Mouse (Mus musculus) stomach, embryonic 15.5 days (tissue): ENCODE measurements at regions not wholly inside any gene's neighbourhood (a gene's known extent, or its start where the extent isn't known, plus 50 kb on each side); places are given as distances from the start of the nearest gene placed in this dataset.

ENCODE experiments used
- ATAC-seq: fragments of 200-750 bp; cut with Nextera tagmentation; 2 replicates; pipeline ENCODE4 v1.8.0; 2017; ENCODE audit warnings: low read depth, moderate number of reproducible peaks, moderate TSS enrichment; ENCODE audit not compliant: insufficient read depth, low FRiP score
- H3K27ac ChIP-seq: fragments of 300-500 bp; sonication (generic); 2 replicates; pipeline ENCODE4 v1.5.1; 2015; ENCODE audit warnings: mild to moderate bottlenecking, inconsistent platforms
- H3K27me3 ChIP-seq: fragments of 300-500 bp; sonication (generic); replicated peaks from 2 replicates; pipeline ENCODE4 v1.6.1; 2015; ENCODE audit warnings: inconsistent platforms
- H3K36me3 ChIP-seq: fragments of 300-500 bp; sonication (generic); 2 replicates; pipeline ENCODE4 v1.6.1; 2015; ENCODE audit warnings: inconsistent platforms
- H3K4me1 ChIP-seq: fragments of 300-500 bp; sonication (generic); 2 replicates; pipeline ENCODE4 v1.6.1; 2015; ENCODE audit warnings: inconsistent platforms
- H3K4me2 ChIP-seq: fragments of 300-500 bp; sonication (generic); 2 replicates; pipeline ENCODE4 v1.6.1; 2015; ENCODE audit warnings: mild to moderate bottlenecking, inconsistent platforms
- H3K4me3 ChIP-seq: fragments of 300-500 bp; sonication (generic); replicated peaks from 2 replicates; pipeline ENCODE4 v1.5.1; 2015; ENCODE audit warnings: inconsistent platforms
- H3K9ac ChIP-seq: fragments of 300-500 bp; sonication (generic); 2 replicates; pipeline ENCODE4 v1.6.1; 2015; ENCODE audit warnings: inconsistent platforms
- H3K9me3 ChIP-seq: fragments of 300-500 bp; sonication (generic); 2 replicates; pipeline ENCODE4 v1.6.1; 2016; ENCODE audit warnings: inconsistent platforms
- WGBS: fragments of 180-500 bp; shearing (Covaris S2); methylation state at CpG from one replicate; pipeline ENCODE4 v1.1.7; 2015; 5-methylcytosine and 5-hydroxymethylcytosine counted together

GRCm38 (mm10) chr5:15850126-15850801 lies 84.2 kb upstream of the Cacna2d1 start:
- 35% methylated on average over 7 of the region's 7 CpGs for WGBS

GRCm38 (mm10) chr5:15854752-15855151 lies 79.7 kb upstream of the Cacna2d1 start:
- 78% methylated on average over 1 of the region's 1 CpGs for whole genome bisulfite sequencing
- H3K4me1 ChIP-seq = no peaks in the 10 kb centered on the region
- no peak overlapping the region for H3K4me3 ChIP-seq
- ATAC-seq = no peak
- no peaks in the 10 kb centered on the region for H3K9me3 ChIP-seq
- no peak overlapping the region for H3K9ac ChIP-seq
- H3K27ac ChIP-seq = no peak overlapping the region
- no peaks in the 10 kb centered on the region for H3K36me3 ChIP-seq
- H3K4me2 ChIP-seq = no peak overlapping the region
- H3K27me3 ChIP-seq = no peaks in the 10 kb centered on the region

More at GRCm38 (mm10) chr5:15850126-15850801, 84.2 kb upstream of the Cacna2d1 start:
- Histone ChIP-seq H3K27me3 (no peaks in the 10 kb centered on the region), H3K4me2 (no peak overlapping the region), H3K9me3 (no peaks in the 10 kb centered on the region), H3K36me3 (no peaks in the 10 kb centered on the region), H3K9ac (no peak overlapping the region), H3K4me3 (no peak overlapping the region), H3K4me1 (no peaks in the 10 kb centered on the region), H3K27ac (no peak overlapping the region)
- ATAC-seq = no peak; the same call in 1 of the 2 replicates

GRCm38 (mm10) chr5:15857034-15857433 lies 77.5 kb upstream of the Cacna2d1 start:
- no peak overlapping the region for H3K4me3 ChIP-seq
- ATAC-seq = no peak
- WGBS = 68% methylated on average over 1 of the region's 1 CpGs
- H3K27me3 ChIP-seq = no peaks in the 10 kb centered on the region
- H3K36me3 ChIP-seq = no peaks in the 10 kb centered on the region
- no peak overlapping the region for H3K27ac ChIP-seq
- H3K4me2 ChIP-seq = no peak overlapping the region
- H3K4me1 ChIP-seq = no peaks in the 10 kb centered on the region
- H3K9me3 ChIP-seq = no peaks in the 10 kb centered on the region
- no peak overlapping the region for H3K9ac ChIP-seq

GRCm38 (mm10) chr5:15874065-15874464 lies 60.4 kb upstream of the Cacna2d1 start:
- Histone ChIP-seq H3K4me2 (no peak overlapping the region), H3K27me3 (no peaks in the 10 kb centered on the region), H3K27ac (no peak overlapping the region), H3K4me1 (no peaks in the 10 kb centered on the region), H3K4me3 (no peak overlapping the region), H3K36me3 (no peaks in the 10 kb centered on the region), H3K9me3 (no peaks in the 10 kb centered on the region), H3K9ac (no peak overlapping the region)
- no peak for ATAC-seq
- WGBS = 72% methylated on average over 3 of the region's 3 CpGs

GRCm38 (mm10) chr5:15883004-15883403 lies 51.5 kb upstream of the Cacna2d1 start:
- Histone ChIP-seq H3K4me3 (no peak overlapping the region), H3K27ac (no peak overlapping the region), H3K9me3 (no peaks in the 10 kb centered on the region), H3K27me3 (no peaks in the 10 kb centered on the region), H3K4me2 (no peak overlapping the region), H3K4me1 (no peaks in the 10 kb centered on the region), H3K9ac (no peak overlapping the region), H3K36me3 (no peaks in the 10 kb centered on the region)
- ATAC-seq = no peak
